Mouse (Mus musculus): Measurements from ENCODE around the gene Chid1. TPM values are rescaled to one million over a fixed set of nuclear protein-coding genes. Genes with fewer than 3 reads are reported as not detected.
A peak's percentile ranks its signal among the peaks of the same experiment; 100 is the strongest.

Chid1 gene
- polyA plus RNA-seq, 1 experiment from 2014 or later, result 39.2 TPM

DNA sequence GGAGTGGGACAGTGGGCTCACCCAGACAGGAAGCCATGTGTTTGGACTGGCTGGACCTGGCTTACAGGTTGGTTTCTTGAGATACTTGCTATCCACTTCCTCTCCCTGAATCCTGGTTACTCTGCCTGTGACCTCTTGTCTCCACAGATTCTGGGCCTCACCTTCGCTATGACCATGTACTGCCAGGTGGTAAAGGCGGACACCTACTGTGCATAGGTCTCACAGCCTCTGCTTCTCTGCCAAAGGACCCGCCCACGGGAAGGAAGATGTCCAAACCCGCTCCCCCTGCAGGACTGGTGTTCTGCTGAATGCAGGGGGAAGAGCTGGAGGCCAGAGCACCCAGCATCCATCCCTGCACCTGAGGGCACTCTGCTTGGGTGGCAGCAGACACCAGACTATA is 46.9 kb downstream of the Chid1 start:
- peaks cover 6% of the 10 kb centered on the region for H3K36me3 ChIP-seq (ENCODE audit: control insufficient read depth, insufficient read depth, low read length)
- no peak overlapping the region for H3K4me2 ChIP-seq
- H3K27ac ChIP-seq (ENCODE audit: low read depth, low read length), result no peak overlapping the region
- H3K4me1 ChIP-seq (replicated peaks; ENCODE audit: control insufficient read depth, insufficient read depth, low read length), result 0 out of 2 replicates have a peak, but pooled peaks cover 3% of the 10 kb centered on the region
- no peak for ATAC-seq (replicated peaks; ENCODE audit: low FRiP score)
- WGBS, result 85% methylated on average over 5 of the region's 5 CpGs
- H3K9me3 ChIP-seq (ENCODE audit: control insufficient read depth, low read length), result no peaks in the 10 kb centered on the region
- no peak overlapping the region for H3K9ac ChIP-seq (ENCODE audit: low read depth, low read length)
- no peak overlapping the region for H3K4me3 ChIP-seq (ENCODE audit: low read depth, low read length)
- no peaks in the 10 kb centered on the region for H3K27me3 ChIP-seq (replicated peaks; ENCODE audit: control insufficient read depth, insufficient read depth, low read length)
- no peak for DNase-seq (ENCODE audit: low spot score)

DNA sequence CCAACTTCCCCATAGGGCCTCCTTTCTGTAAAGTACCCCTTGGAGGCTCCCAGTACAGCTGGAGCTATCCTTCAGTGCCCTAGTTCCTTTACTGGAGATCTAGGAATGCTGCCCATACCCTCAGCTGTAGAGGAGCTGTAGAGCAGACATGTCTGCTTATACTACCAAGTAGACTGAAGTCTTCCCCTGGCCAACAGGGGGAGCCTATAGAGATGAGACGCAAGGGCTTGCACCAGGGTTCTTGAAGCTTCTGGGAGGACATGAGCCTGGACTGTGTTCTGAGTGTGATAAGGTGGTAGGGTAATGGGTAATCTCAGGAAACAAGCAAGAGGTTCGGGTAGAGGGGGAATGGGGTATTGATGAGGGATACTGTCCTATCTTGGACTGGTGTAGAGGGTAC is 48.5 kb downstream of the Chid1 start:
- H3K9ac ChIP-seq (ENCODE audit: low read depth, low read length), result no peak overlapping the region
- 0 out of 2 replicates have a peak, but pooled peaks cover 3% of the 10 kb centered on the region for H3K4me1 ChIP-seq (replicated peaks; ENCODE audit: control insufficient read depth, insufficient read depth, low read length)
- H3K27ac ChIP-seq (ENCODE audit: low read depth, low read length), result no peak overlapping the region
- ATAC-seq (replicated peaks; ENCODE audit: low FRiP score) (peak; percentile 67), DNase-seq (ENCODE audit: low spot score) (no peak)
- H3K36me3 ChIP-seq (ENCODE audit: control insufficient read depth, insufficient read depth, low read length), result peaks cover 6% of the 10 kb centered on the region
- H3K27me3 ChIP-seq (replicated peaks; ENCODE audit: control insufficient read depth, insufficient read depth, low read length), result no peaks in the 10 kb centered on the region
- no peak overlapping the region for H3K4me2 ChIP-seq
- 56% methylated on average over 2 of the region's 2 CpGs for WGBS
- H3K9me3 ChIP-seq (ENCODE audit: control insufficient read depth, low read length), result no peaks in the 10 kb centered on the region
- H3K4me3 ChIP-seq (ENCODE audit: low read depth, low read length), result no peak overlapping the region

DNA sequence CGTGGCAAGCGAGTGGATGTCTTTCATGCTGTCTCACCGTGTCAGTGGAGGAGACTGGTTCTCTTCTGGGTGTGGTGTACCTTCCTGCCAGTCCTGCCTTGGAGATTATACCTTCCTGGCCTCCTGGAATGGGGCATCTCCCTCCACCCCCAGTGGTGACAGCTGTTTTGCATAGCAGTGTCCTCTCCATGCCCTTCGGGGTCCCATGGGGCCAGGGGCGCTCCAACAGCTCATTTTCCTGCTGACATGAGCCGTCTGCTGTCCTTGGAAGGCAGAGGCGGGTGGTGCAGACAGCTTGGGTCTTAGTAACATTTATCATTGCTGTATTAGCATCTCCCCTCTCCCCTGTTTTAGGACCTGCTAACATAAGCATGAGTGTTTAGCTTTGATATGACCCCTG is 52.5 kb downstream of the Chid1 start:
- H3K4me1 ChIP-seq (replicated peaks; ENCODE audit: control insufficient read depth, insufficient read depth, low read length), result peaks cover 9% of the 10 kb centered on the region
- ATAC-seq (replicated peaks; ENCODE audit: low FRiP score), result no peak

DNA sequence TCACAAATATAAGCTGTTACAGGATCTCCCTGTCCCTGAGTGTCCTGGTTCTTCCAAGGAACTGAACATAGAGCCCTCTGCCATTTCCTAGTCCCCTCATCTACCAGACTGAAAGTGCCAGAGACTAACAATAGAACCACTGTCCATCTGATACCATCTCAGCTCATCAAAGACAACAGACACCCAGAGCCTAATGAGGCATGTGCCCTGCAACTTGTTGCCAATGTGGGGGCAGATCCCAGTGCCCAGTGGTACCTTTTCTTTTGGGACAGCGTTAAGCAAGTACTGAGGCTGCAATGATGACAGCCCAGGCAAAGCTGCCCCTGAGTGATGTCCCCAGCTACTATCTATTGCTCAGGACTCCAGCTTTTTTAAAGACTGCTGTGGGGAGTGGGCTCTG is 53.4 kb downstream of the Chid1 start:
- 85% methylated on average over 1 of the region's 1 CpGs for WGBS
- Histone ChIP-seq H3K27me3 (replicated peaks; ENCODE audit: control insufficient read depth, insufficient read depth, low read length) (peaks cover 10% of the 10 kb centered on the region), H3K36me3 (ENCODE audit: control insufficient read depth, insufficient read depth, low read length) (no peaks in the 10 kb centered on the region), H3K9me3 (ENCODE audit: control insufficient read depth, low read length) (no peaks in the 10 kb centered on the region), H3K4me2 (no peak overlapping the region), H3K27ac (ENCODE audit: low read depth, low read length) (no peak overlapping the region), H3K4me3 (ENCODE audit: low read depth, low read length) (no peak overlapping the region), H3K4me1 (replicated peaks; ENCODE audit: control insufficient read depth, insufficient read depth, low read length) (peaks cover 16% of the 10 kb centered on the region), H3K9ac (ENCODE audit: low read depth, low read length) (no peak overlapping the region)
- DNase-seq (ENCODE audit: low spot score) (no peak), ATAC-seq (replicated peaks; ENCODE audit: low FRiP score) (no peak)

More for the DNA sequence above, 52.5 kb downstream of the Chid1 start:
- H3K4me3 ChIP-seq (ENCODE audit: low read depth, low read length), result no peak overlapping the region
- H3K9me3 ChIP-seq (ENCODE audit: control insufficient read depth, low read length), result no peaks in the 10 kb centered on the region
- no peak for DNase-seq (ENCODE audit: low spot score)
- H3K27me3 ChIP-seq (replicated peaks; ENCODE audit: control insufficient read depth, insufficient read depth, low read length), result peaks cover 4% of the 10 kb centered on the region
- no peak overlapping the region for H3K27ac ChIP-seq (ENCODE audit: low read depth, low read length)
- 76% methylated on average over 7 of the region's 7 CpGs for WGBS
- H3K4me2 ChIP-seq, result no peak overlapping the region
- H3K36me3 ChIP-seq (ENCODE audit: control insufficient read depth, insufficient read depth, low read length), result no peaks in the 10 kb centered on the region
- no peak overlapping the region for H3K9ac ChIP-seq (ENCODE audit: low read depth, low read length)

DNA sequence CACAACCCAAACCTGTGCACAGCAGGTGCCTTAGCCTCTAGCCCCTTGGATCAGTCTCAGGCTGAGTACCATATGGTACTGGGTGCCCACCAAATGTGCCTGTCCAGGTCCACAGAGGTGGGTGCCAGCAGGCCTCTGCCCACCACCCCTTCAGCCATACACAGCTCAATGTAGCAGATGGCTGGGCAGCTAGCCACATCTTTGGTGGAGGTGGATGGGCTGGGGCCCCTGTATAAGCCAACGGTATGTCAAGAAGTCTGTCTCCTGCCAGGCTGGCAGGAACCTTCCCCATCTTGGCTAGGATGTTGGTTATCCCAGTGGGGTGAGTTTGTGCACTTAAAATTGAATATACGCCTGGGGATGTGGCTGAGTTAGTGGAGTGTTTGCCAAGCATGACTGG is 54.1 kb downstream of the Chid1 start:
- Histone ChIP-seq H3K9ac (ENCODE audit: low read depth, low read length) (no peak overlapping the region), H3K9me3 (ENCODE audit: control insufficient read depth, low read length) (no peaks in the 10 kb centered on the region), H3K4me3 (ENCODE audit: low read depth, low read length) (no peak overlapping the region), H3K4me2 (no peak overlapping the region), H3K27me3 (replicated peaks; ENCODE audit: control insufficient read depth, insufficient read depth, low read length) (peaks cover 10% of the 10 kb centered on the region), H3K4me1 (replicated peaks; ENCODE audit: control insufficient read depth, insufficient read depth, low read length) (peaks cover 20% of the 10 kb centered on the region), H3K27ac (ENCODE audit: low read depth, low read length) (no peak overlapping the region), H3K36me3 (ENCODE audit: control insufficient read depth, insufficient read depth, low read length) (no peaks in the 10 kb centered on the region)
- WGBS, result 77% methylated on average over 2 of the region's 2 CpGs
- ATAC-seq (replicated peaks; ENCODE audit: low FRiP score), result no peak
- no peak for DNase-seq (ENCODE audit: low spot score)

DNA sequence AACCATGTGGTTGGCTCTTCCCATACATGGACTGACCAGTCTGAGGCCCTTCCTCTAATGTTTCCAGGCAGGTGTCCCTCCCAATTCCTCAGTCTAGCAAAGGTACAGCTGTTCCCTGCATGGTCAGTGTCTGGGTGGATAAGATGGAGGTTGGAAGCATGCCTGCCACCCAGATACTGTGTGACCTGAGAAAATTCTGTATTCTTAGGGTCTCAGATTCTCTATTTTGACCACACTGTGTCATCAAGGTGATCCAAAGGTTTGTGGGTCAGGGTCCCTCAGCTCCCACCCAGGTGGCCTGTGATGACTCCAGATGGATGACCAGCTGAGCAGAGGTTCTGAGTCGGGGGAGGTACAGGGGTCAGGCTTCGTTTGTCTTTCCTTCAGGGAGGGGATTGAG is 54.5 kb downstream of the Chid1 start:
- H3K4me2 ChIP-seq, result no peak overlapping the region
- no peak for DNase-seq (ENCODE audit: low spot score)
- no peaks in the 10 kb centered on the region for H3K36me3 ChIP-seq (ENCODE audit: control insufficient read depth, insufficient read depth, low read length)
- no peak overlapping the region for H3K4me3 ChIP-seq (ENCODE audit: low read depth, low read length)
- H3K9me3 ChIP-seq (ENCODE audit: control insufficient read depth, low read length), result no peaks in the 10 kb centered on the region
- peaks cover 10% of the 10 kb centered on the region for H3K27me3 ChIP-seq (replicated peaks; ENCODE audit: control insufficient read depth, insufficient read depth, low read length)
- ATAC-seq (replicated peaks; ENCODE audit: low FRiP score), result no peak
- H3K4me1 ChIP-seq (replicated peaks; ENCODE audit: control insufficient read depth, insufficient read depth, low read length), result peaks cover 20% of the 10 kb centered on the region
- WGBS, result 67% methylated on average over 2 of the region's 2 CpGs
- H3K27ac ChIP-seq (ENCODE audit: low read depth, low read length), result no peak overlapping the region
- H3K9ac ChIP-seq (ENCODE audit: low read depth, low read length), result no peak overlapping the region

DNA sequence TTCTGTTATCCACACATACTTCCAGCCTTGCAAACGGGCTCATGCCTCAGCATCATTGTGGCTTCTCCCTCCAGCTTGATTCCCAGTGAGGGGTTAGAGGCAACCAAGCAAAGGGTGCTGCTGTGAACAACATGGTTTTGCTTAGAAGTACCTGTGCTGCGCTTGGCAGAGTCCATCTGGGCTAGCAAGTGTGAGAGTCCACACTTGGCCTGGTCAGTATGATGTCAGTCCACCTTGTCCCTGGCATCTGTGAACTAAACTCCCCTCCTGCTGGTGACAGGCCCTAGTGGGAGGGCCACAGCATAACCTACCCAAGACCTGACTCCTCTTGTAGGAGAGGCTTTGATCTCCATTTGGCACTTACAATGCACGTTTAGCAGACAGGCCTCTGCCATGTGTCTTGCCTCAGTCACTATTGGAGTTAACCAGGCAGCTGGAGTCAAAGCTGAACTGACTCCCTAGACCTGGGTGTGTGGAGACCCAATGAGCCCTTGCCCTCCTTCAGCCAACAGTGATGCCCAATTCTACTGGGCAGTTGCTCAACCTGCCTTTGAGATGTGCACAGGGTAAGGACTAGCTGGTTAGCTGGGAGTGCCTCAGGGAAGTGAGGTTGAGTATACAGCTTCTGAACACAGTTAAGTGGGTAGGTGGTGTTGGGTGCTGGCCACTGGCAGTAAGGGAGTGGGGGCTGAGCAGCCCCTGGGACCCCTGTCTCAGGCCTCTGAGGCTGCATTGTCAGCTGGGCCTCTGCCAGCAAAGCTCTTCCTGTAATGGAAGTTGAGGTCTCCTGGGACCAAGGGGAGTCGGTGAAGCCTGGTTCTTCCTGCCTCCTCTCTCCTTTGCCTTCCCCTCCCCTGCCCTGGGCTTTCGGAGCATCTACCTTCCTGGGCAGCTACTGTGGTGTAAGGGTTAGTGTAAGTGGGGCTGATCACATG is 55.2 kb downstream of the Chid1 start:
- Histone ChIP-seq H3K4me3 (ENCODE audit: low read depth, low read length) (no peak overlapping the region), H3K9ac (ENCODE audit: low read depth, low read length) (no peak overlapping the region), H3K4me2 (no peak overlapping the region), H3K4me1 (replicated peaks; ENCODE audit: control insufficient read depth, insufficient read depth, low read length) (peaks cover 20% of the 10 kb centered on the region), H3K9me3 (ENCODE audit: control insufficient read depth, low read length) (no peaks in the 10 kb centered on the region), H3K36me3 (ENCODE audit: control insufficient read depth, insufficient read depth, low read length) (no peaks in the 10 kb centered on the region), H3K27ac (ENCODE audit: low read depth, low read length) (no peak overlapping the region), H3K27me3 (replicated peaks; ENCODE audit: control insufficient read depth, insufficient read depth, low read length) (peaks cover 10% of the 10 kb centered on the region)
- ATAC-seq (replicated peaks; ENCODE audit: low FRiP score) (no peak), DNase-seq (ENCODE audit: low spot score) (no peak)
- WGBS, result 78% methylated on average over 5 of the region's 5 CpGs

DNA sequence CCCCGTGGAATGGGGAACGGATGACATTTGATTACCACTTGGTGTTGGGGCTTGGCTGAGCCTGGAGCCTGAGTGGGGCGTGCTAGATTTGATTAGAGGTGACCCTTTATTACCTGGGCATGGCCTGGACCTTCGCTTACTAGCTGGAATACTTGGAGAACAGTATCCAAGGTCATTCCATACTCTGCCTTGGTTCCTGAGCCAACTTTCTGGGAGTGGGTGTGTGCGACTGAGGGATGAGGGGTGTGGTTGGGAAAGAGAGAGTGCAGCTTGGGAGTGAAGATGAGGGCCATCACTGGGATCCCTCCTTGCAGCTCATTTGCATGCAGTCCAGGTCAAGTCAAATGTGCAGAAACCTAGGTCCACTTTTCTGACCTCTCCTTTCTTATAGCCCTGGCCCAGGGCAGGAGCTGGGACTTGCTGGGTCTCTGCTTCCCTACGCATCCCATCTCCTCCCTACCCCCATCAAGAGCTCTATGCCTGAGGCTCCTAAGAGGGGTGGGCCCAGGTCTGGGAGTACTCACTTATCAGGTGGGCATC is 56.5 kb downstream of the Chid1 start:
- Histone ChIP-seq H3K27me3 (replicated peaks; ENCODE audit: control insufficient read depth, insufficient read depth, low read length) (peaks cover 10% of the 10 kb centered on the region), H3K36me3 (ENCODE audit: control insufficient read depth, insufficient read depth, low read length) (no peaks in the 10 kb centered on the region), H3K4me2 (no peak overlapping the region), H3K27ac (ENCODE audit: low read depth, low read length) (no peak overlapping the region), H3K4me1 (replicated peaks; ENCODE audit: control insufficient read depth, insufficient read depth, low read length) (peaks cover 24% of the 10 kb centered on the region), H3K9ac (ENCODE audit: low read depth, low read length) (no peak overlapping the region), H3K4me3 (ENCODE audit: low read depth, low read length) (no peak overlapping the region), H3K9me3 (ENCODE audit: control insufficient read depth, low read length) (no peaks in the 10 kb centered on the region)
- WGBS, result 75% methylated on average over 5 of the region's 6 CpGs
- DNase-seq (ENCODE audit: low spot score), result no peak
- ATAC-seq (replicated peaks; ENCODE audit: low FRiP score), result no peak

All from liver, embryonic 11.5 days (tissue).